Mouse (Mus musculus): Measurements from ENCODE around the gene Ak3. TPM values are rescaled to one million over a fixed set of nuclear protein-coding genes. Genes with fewer than 3 reads are reported as not detected.

Ak3 gene
- total RNA-seq, 1 experiment: 13.8 TPM

DNA sequence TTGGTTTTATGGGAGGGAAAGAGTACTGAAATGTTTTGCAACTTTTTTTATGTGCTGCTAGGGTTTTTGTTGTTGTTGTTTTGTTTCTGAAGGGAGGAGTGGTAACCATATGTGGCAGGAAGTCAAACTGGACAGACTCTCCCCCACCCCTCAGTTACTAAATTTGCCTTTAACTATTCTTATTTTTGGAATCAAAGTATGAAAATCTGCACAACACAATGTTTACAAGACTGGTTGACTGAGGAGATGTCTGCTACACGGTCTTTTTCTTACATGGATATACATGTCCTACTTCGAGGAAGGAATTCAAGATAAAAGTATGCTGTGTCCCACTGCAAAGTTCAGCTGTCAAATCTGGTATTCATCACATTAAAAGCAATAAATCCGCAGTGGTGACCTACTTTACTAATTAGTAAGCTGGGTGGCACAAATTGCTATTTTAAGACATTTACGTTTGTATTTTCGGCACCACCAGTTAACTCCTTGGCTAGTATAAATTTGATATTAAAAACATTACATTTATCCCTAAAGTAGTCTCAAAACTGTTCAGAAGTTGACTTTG, 31.5 kb downstream of the Ak3 start:
- in situ Hi-C loops (cut with MboI; ENCODE audit: low sequenced_read_pairs in 2 of 2, unreplicated experiment in 2 of 2): no loop called here
- H3K36me3 ChIP-seq (ENCODE audit: control insufficient read depth, insufficient read depth, low read length, poor library complexity, severe bottlenecking): peaks cover 14% of the 10 kb centered on the region
- H3K4me1 ChIP-seq (ENCODE audit: control insufficient read depth in 2 of 2, insufficient read depth in 2 of 2, low read length in 2 of 2, poor library complexity in 1 of 2): no peaks in the 10 kb centered on the region

DNA sequence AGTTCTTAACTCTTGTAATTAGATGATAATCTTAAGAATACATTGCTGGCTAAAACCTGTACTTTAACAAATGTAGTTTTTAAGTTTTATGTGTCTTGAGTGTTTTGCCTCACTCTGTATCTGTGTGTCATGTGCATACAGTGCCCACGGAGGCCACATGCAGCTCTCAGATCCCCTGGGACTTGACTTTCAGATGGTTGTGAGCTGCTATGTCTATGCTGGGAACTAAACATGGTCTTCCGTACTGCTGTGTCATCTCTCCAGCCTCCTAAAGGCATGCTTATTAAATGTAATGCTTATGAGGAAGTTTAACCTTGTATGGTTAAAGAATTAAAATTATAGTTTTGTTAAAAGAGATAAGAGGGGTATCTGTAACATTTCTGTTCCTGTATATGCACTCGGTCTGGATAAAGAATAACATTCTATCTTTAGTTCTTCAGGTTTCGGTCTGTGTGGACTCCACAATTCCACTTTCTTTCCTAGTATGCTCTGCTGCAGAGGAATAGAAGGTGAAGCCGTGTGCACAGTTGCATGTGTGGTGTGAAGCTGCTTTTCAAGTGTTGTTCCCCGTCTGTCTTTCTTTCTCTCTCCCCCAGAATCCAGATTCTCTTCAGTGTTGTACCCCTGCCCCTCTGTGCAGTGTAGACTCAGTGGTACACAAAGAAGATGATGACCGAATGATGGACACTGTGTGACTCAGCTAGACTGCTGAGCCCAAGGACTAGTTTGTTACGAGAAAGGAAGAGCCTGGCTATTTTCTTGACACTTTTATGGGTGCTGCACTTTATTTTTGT, 32.2 kb downstream of the Ak3 start:
- Histone ChIP-seq H3K27ac (ENCODE audit: insufficient read depth, low read depth, low read length, poor library complexity, severe bottlenecking) (no peak overlapping the region), H3K4me1 (ENCODE audit: control insufficient read depth in 2 of 2, insufficient read depth in 2 of 2, low read length in 2 of 2, poor library complexity in 1 of 2) (peaks cover 0 to 1% of the 10 kb centered on the region in 2 experiments; a peak in 1 of 4 replicates), H3K4me3 (ENCODE audit: insufficient read depth in 1 of 2, low read depth in 1 of 2, low read length in 2 of 2, poor library complexity in 1 of 2, severe bottlenecking in 1 of 2) (no peak overlapping the region), H3K9ac (ENCODE audit: insufficient read depth, low read depth, low read length, poor library complexity, severe bottlenecking) (no peak overlapping the region), H3K9me3 (ENCODE audit: control insufficient read depth, insufficient read depth, low read depth, low read length) (no peaks in the 10 kb centered on the region), H3K36me3 (ENCODE audit: control insufficient read depth, insufficient read depth, low read length, poor library complexity, severe bottlenecking) (peaks cover 13% of the 10 kb centered on the region)
- DNase-seq (ENCODE audit: low read depth, low spot score): no peak
- TF ChIP-seq MAFK (IDR thresholded peaks at IDR 0.05; ENCODE audit: insufficient read depth, low read depth, low read length) (no peak), ZNF384 (IDR thresholded peaks at IDR 0.05; ENCODE audit: low read depth, low read length) (no peak), HCFC1 (IDR thresholded peaks at IDR 0.05; ENCODE audit: borderline replicate concordance, insufficient read depth, low read length) (no peak), CHD2 (IDR thresholded peaks at IDR 0.05; ENCODE audit: low read depth, low read length) (no peak), ZC3H11A (IDR thresholded peaks at IDR 0.05; ENCODE audit: borderline replicate concordance, low read depth, low read length) (no peak)
- in situ Hi-C loops (cut with MboI; ENCODE audit: low sequenced_read_pairs in 2 of 2, unreplicated experiment in 2 of 2): no loop called here

More for the DNA sequence above, 31.5 kb downstream of the Ak3 start:
- no peak overlapping the region for H3K9ac ChIP-seq (ENCODE audit: insufficient read depth, low read depth, low read length, poor library complexity, severe bottlenecking)
- H3K27ac ChIP-seq (ENCODE audit: insufficient read depth, low read depth, low read length, poor library complexity, severe bottlenecking): no peak overlapping the region
- DNase-seq (ENCODE audit: low read depth, low spot score): no peak
- no peaks in the 10 kb centered on the region for H3K9me3 ChIP-seq (ENCODE audit: control insufficient read depth, insufficient read depth, low read depth, low read length)
- TF ChIP-seq MAFK (IDR thresholded peaks at IDR 0.05; ENCODE audit: insufficient read depth, low read depth, low read length) (no peak), ZNF384 (IDR thresholded peaks at IDR 0.05; ENCODE audit: low read depth, low read length) (no peak), ZC3H11A (IDR thresholded peaks at IDR 0.05; ENCODE audit: borderline replicate concordance, low read depth, low read length) (no peak)
- no peak overlapping the region for H3K4me3 ChIP-seq (ENCODE audit: insufficient read depth in 1 of 2, low read depth in 1 of 2, low read length in 2 of 2, poor library complexity in 1 of 2, severe bottlenecking in 1 of 2)

DNA sequence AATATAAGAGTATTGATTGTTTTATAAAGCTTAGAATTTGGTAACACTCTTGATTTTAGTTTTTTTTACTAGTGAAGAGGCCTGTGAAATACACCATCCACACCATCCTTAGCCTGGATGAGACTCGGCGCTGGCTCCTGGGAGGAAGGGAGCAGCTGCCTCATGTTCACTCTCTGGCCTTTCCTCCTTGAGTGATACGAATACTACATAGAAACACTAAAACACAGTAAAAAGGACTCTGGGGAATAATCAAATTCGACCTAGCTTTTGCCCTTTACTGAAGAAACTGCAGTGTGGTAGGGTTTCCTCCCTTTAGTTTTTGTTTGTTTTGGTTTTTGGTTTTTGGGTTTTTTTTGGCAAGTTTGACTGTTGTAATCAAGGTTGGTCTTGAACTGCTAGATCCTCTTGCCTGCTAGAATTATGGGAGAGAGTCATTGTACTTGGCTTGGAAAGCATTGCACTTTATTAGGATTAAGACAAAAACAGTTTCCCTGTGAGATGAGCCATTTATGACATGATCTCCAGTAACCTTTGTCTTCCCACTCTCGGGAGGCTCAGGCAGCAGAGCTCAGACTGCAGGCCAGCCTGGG, 33.2 kb downstream of the Ak3 start:
- peaks cover 1 to 2% of the 10 kb centered on the region in 2 experiments; a peak in 3 of 4 replicates for H3K4me1 ChIP-seq (ENCODE audit: control insufficient read depth in 2 of 2, insufficient read depth in 2 of 2, low read length in 2 of 2, poor library complexity in 1 of 2)
- in situ Hi-C loops (cut with MboI; ENCODE audit: low sequenced_read_pairs in 2 of 2, unreplicated experiment in 2 of 2): no loop called here
- no peak overlapping the region for H3K27ac ChIP-seq (ENCODE audit: insufficient read depth, low read depth, low read length, poor library complexity, severe bottlenecking)
- no peak for TF ChIP-seq CHD2 (IDR thresholded peaks at IDR 0.05; ENCODE audit: low read depth, low read length)
- no peak for TF ChIP-seq MAFK (IDR thresholded peaks at IDR 0.05; ENCODE audit: insufficient read depth, low read depth, low read length)
- TF ChIP-seq ZC3H11A (IDR thresholded peaks at IDR 0.05; ENCODE audit: borderline replicate concordance, low read depth, low read length): no peak
- no peak for TF ChIP-seq HCFC1 (IDR thresholded peaks at IDR 0.05; ENCODE audit: borderline replicate concordance, insufficient read depth, low read length)
- TF ChIP-seq ZNF384 (IDR thresholded peaks at IDR 0.05; ENCODE audit: low read depth, low read length): no peak
- no peak overlapping the region for H3K9ac ChIP-seq (ENCODE audit: insufficient read depth, low read depth, low read length, poor library complexity, severe bottlenecking)
- H3K9me3 ChIP-seq (ENCODE audit: control insufficient read depth, insufficient read depth, low read depth, low read length): no peaks in the 10 kb centered on the region
- H3K4me3 ChIP-seq (ENCODE audit: insufficient read depth in 1 of 2, low read depth in 1 of 2, low read length in 2 of 2, poor library complexity in 1 of 2, severe bottlenecking in 1 of 2): no peak overlapping the region
- no peak for DNase-seq (ENCODE audit: low read depth, low spot score)
- H3K36me3 ChIP-seq (ENCODE audit: control insufficient read depth, insufficient read depth, low read length, poor library complexity, severe bottlenecking): peaks cover 10% of the 10 kb centered on the region

DNA sequence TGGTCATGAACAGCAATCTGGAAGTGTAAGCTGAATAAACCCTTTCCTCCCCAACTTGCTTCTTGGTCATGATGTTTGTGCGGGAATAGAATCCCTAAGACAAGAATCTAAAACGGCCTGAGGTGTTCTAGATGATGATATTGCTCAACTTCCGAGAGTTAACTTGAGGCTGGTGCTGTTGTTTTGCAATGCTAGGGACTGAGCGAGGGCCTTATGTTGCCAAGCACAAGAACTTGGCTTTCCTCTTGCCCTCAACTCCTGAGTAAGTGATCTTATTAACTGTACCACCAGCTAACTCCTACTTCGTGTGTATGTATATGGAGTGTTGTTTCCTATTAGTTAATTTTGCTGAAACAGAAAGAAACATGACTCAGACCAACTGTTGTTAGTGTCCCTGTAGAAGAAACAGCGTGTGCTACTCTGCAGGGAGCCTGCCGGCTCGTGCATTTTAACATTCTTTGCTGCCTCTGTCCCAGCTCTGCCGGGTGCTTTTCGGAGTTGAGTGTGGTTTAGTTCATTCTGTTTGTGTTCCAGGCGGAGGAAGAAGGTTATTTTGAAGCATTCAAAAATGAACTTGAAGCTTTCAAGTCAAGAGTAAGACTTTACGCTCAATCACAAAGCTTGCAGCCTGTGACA, 36.3 kb downstream of the Ak3 start:
- Histone ChIP-seq H3K9ac (ENCODE audit: insufficient read depth, low read depth, low read length, poor library complexity, severe bottlenecking) (no peak overlapping the region), H3K4me1 (ENCODE audit: control insufficient read depth in 2 of 2, insufficient read depth in 2 of 2, low read length in 2 of 2, poor library complexity in 1 of 2) (peaks cover 6 to 17% of the 10 kb centered on the region in 2 experiments), H3K27ac (ENCODE audit: insufficient read depth, low read depth, low read length, poor library complexity, severe bottlenecking) (no peak overlapping the region), H3K9me3 (ENCODE audit: control insufficient read depth, insufficient read depth, low read depth, low read length) (no peaks in the 10 kb centered on the region), H3K36me3 (ENCODE audit: control insufficient read depth, insufficient read depth, low read length, poor library complexity, severe bottlenecking) (peaks cover 14% of the 10 kb centered on the region), H3K4me3 (ENCODE audit: insufficient read depth in 1 of 2, low read depth in 1 of 2, low read length in 2 of 2, poor library complexity in 1 of 2, severe bottlenecking in 1 of 2) (no peak overlapping the region)
- in situ Hi-C loops (cut with MboI; ENCODE audit: low sequenced_read_pairs in 2 of 2, unreplicated experiment in 2 of 2): no loop called here
- TF ChIP-seq ZNF384 (IDR thresholded peaks at IDR 0.05; ENCODE audit: low read depth, low read length): no peak
- TF ChIP-seq HCFC1 (IDR thresholded peaks at IDR 0.05; ENCODE audit: borderline replicate concordance, insufficient read depth, low read length): no peak
- no peak for TF ChIP-seq ZC3H11A (IDR thresholded peaks at IDR 0.05; ENCODE audit: borderline replicate concordance, low read depth, low read length)
- TF ChIP-seq CHD2 (IDR thresholded peaks at IDR 0.05; ENCODE audit: low read depth, low read length): no peak
- no peak for TF ChIP-seq MAFK (IDR thresholded peaks at IDR 0.05; ENCODE audit: insufficient read depth, low read depth, low read length)
- no peak for DNase-seq (ENCODE audit: low read depth, low spot score)

Measured in ES-E14 (cell line).